In genomic region chr6:124636858-124637460, GRCm38 (mm10) we compare ENCODE assay signal across 13 mouse cellular contexts. TPM values are rescaled to one million over a fixed set of nuclear protein-coding genes. Genes with fewer than 3 reads are reported as not detected.
DNase-seq lines count a peak whose midpoint lies in the region; ATAC-seq and TF ChIP-seq lines count a peak whose summit lies in the region.
"Not testable (repeated sequence)": the region's sequence is repeated elsewhere in the genome, so short reads cannot be mapped to it uniquely, and the experiment has no call there.
"Had no signal": no experiment of that assay in that cellular context is flagged by ENCODE, and none has a peak within 500 bp of the region (broad histone marks: within the 10 kb centered on the region; RNA-seq: fewer than 3 reads in every experiment).

No protein-coding gene starts in this region.

- peak; percentile 13 for TF ChIP-seq RAD21 in MEL (IDR thresholded peaks at IDR 0.05; ENCODE audit: low read depth, low read length)

- H3K9me3 ChIP-seq in MEL (replicated peaks; ENCODE audit: insufficient read depth, low read length); forebrain, embryonic 11.5 days (ENCODE audit: control insufficient read depth, low read length); intestine, embryonic 16.5 days (ENCODE audit: control insufficient read depth, low read length); liver, embryonic 16.5 days (replicated peaks; ENCODE audit: control insufficient read depth, low read length): not testable (repeated sequence)

- H3K4me2 ChIP-seq in forebrain, embryonic 11.5 days (ENCODE audit: low read depth, low read length, severe bottlenecking); intestine, embryonic 16.5 days (ENCODE audit: low read depth, low read length); liver, embryonic 16.5 days (ENCODE audit: low read depth, low read length): not testable (repeated sequence)

- DNase-seq in 3T3-L1 (ENCODE audit: low read depth, low spot score) (peak; percentile 64), MEL (ENCODE audit: low read depth, low spot score) (peak; percentile 91)
- peak; percentile 36 to 74 for DNase-seq in adrenal gland, adult (ENCODE audit: inconsistent age in 2 of 2, low spot score in 1 of 2)
- DNase-seq in forebrain, embryonic 11.5 days (ENCODE audit: low spot score), result peak; percentile 26
- peak; percentile 17 for DNase-seq in kidney, postnatal 10 days

- not testable (repeated sequence) for H3K27me3 ChIP-seq in MEL (ENCODE audit: control insufficient read depth in 1 of 2, insufficient read depth in 2 of 2, low read length in 2 of 2); forebrain, embryonic 11.5 days (ENCODE audit: control insufficient read depth, insufficient read depth, low read length); intestine, embryonic 16.5 days (replicated peaks; ENCODE audit: control insufficient read depth, insufficient read depth, low read length); liver, embryonic 16.5 days (ENCODE audit: control insufficient read depth, insufficient read depth, low read depth, low read length)

- H3K79me2 ChIP-seq in MEL (ENCODE audit: control insufficient read depth, insufficient read depth, low read length, poor library complexity), result not testable (repeated sequence)

- WGBS in forebrain, embryonic 11.5 days, result 48% methylated on average over 6 of the region's 6 CpGs
- WGBS in intestine, embryonic 16.5 days, result 23% methylated on average over 6 of the region's 6 CpGs
- 12% methylated on average over 6 of the region's 6 CpGs for WGBS in liver, embryonic 16.5 days (ENCODE audit: insufficient replicate concordance)

- not testable (repeated sequence) for TF ChIP-seq POLR2A in MEL (IDR thresholded peaks at IDR 0.05; ENCODE audit: control insufficient read depth in 1 of 2, insufficient read depth in 1 of 2, low read depth in 1 of 2, low read length in 2 of 2, poor library complexity in 1 of 2)

- peak; percentile 61 to 79 for TF ChIP-seq EP300 in MEL (IDR thresholded peaks at IDR 0.05; ENCODE audit: low read depth in 1 of 2, low read length in 2 of 2)

- TF ChIP-seq CTCF in MEL (IDR thresholded peaks at IDR 0.05 in 2 of 3, conservative IDR thresholded peaks at IDR 0.05 in 1 of 3; ENCODE audit: control insufficient read depth in 1 of 3, insufficient read depth in 1 of 3, low read depth in 2 of 3, low read length in 3 of 3, poor library complexity in 1 of 3, severe bottlenecking in 1 of 3), result peak in 2 of 3 experiments; percentile 2 to 25; a peak in 1 of 6 replicates

- peaks cover 0 to 14% of the 10 kb centered on the region in 2 experiments; a peak in 2 of 4 replicates for H3K4me1 ChIP-seq in MEL (ENCODE audit: control insufficient read depth in 1 of 2, insufficient read depth in 2 of 2, low read length in 2 of 2)
- H3K4me1 ChIP-seq in forebrain, embryonic 11.5 days (replicated peaks; ENCODE audit: control insufficient read depth, insufficient read depth, low read length); intestine, embryonic 16.5 days (ENCODE audit: control insufficient read depth, insufficient read depth, low read length); liver, embryonic 16.5 days (ENCODE audit: control insufficient read depth, low read depth, low read length): not testable (repeated sequence)

- peak overlapping the region; percentile 45 for H3K27ac ChIP-seq in MEL (ENCODE audit: control insufficient read depth, low read depth, low read length)
- H3K27ac ChIP-seq in forebrain, embryonic 11.5 days (ENCODE audit: low read depth, low read length); intestine, embryonic 16.5 days (ENCODE audit: low read length); liver, embryonic 16.5 days (ENCODE audit: low read length): not testable (repeated sequence)

- H3K36me3 ChIP-seq in MEL (ENCODE audit: control insufficient read depth in 1 of 2, insufficient read depth in 2 of 2, low read length in 2 of 2), result peaks cover 0 to 12% of the 10 kb centered on the region in 2 experiments; a peak in 2 of 4 replicates
- H3K36me3 ChIP-seq in forebrain, embryonic 11.5 days (ENCODE audit: control insufficient read depth, insufficient read depth, low read length); intestine, embryonic 16.5 days (ENCODE audit: control insufficient read depth, insufficient read depth, low read length); liver, embryonic 16.5 days (ENCODE audit: control insufficient read depth, insufficient read depth): not testable (repeated sequence)

- ATAC-seq in forebrain, embryonic 11.5 days (replicated peaks; ENCODE audit: low FRiP score), result not testable (repeated sequence)
- ATAC-seq in intestine, embryonic 16.5 days, result peak; percentile 38; the same call in 1 of the 2 replicates
- ATAC-seq in liver, embryonic 16.5 days (ENCODE audit: low read depth), result peak; percentile 64
- ATAC-seq in megakaryocyte progenitor cell, adult 5-6 weeks (replicated peaks; ENCODE audit: poor library complexity), result peak; percentile 74

- not testable (repeated sequence) for H3K9ac ChIP-seq in MEL (ENCODE audit: control insufficient read depth, low read depth, low read length, poor library complexity, severe bottlenecking); forebrain, embryonic 11.5 days (ENCODE audit: low read length); intestine, embryonic 16.5 days (ENCODE audit: low read depth, low read length); liver, embryonic 16.5 days (ENCODE audit: low read depth, low read length)

- not testable (repeated sequence) for H3K4me3 ChIP-seq in MEL (ENCODE audit: control insufficient read depth in 1 of 2, insufficient read depth in 1 of 2, low read depth in 2 of 2, low read length in 2 of 2); forebrain, embryonic 11.5 days (ENCODE audit: low read depth, low read length); intestine, embryonic 16.5 days (ENCODE audit: low read length); liver, embryonic 16.5 days (ENCODE audit: low read depth, low read length)

TF ChIP-seq in MEL, 35 proteins besides CTCF, POLR2A, EP300 and RAD21:
- TF ChIP-seq MAZ (IDR thresholded peaks at IDR 0.05; ENCODE audit: low read depth, low read length) (peak; percentile 74; the same call in 1 of the 2 replicates), HCFC1 (IDR thresholded peaks at IDR 0.05; ENCODE audit: low read depth, low read length) (0 out of 2 replicates have a peak, but pooled peaks have one; percentile 30), JUND (IDR thresholded peaks at IDR 0.05; ENCODE audit: low read depth, low read length) (peak; percentile 64; the same call in 1 of the 2 replicates), MYC (IDR thresholded peaks at IDR 0.05; ENCODE audit: low read depth, low read length) (peak; percentile 62; the same call in 1 of the 2 replicates), GATA1 (IDR thresholded peaks at IDR 0.05; ENCODE audit: low read depth, low read length) (peak; percentile 69), ETS1 (IDR thresholded peaks at IDR 0.05; ENCODE audit: low read depth, low read length) (peak; percentile 55; the same call in 1 of the 2 replicates), SIN3A (IDR thresholded peaks at IDR 0.05; ENCODE audit: low read length) (peak; percentile 69; the same call in 1 of the 2 replicates), RCOR1 (IDR thresholded peaks at IDR 0.05; ENCODE audit: low read depth, low read length) (peak; percentile 80)

RNA-seq across cellular contexts. Expression of gene C1s2, which starts 1.1 kb away (rescaled TPM):
- 0.12 and 0.16 TPM in 2 replicates for total RNA-seq in MEL (2012; rRNA removed)
- under 1 TPM in 1 of 2 experiments, not detected in 1; 0.25 TPM for polyA plus RNA-seq in MEL (2012; ENCODE audit: insufficient read depth in 1 of 2, insufficient read length in 2 of 2, low read depth in 1 of 2, low replicate concordance in 2 of 2, missing spikeins in 1 of 2)
- not detected in 2 replicates for polyA plus RNA-seq in forebrain, embryonic 11.5 days (2014; fragmentation: Nextera tagmentation; extraction: Ambion mirVana)
- polyA plus RNA-seq in intestine, embryonic 16.5 days (2015; fragmentation: Nextera tagmentation; extraction: Ambion mirVana), result 0.06 TPM in 1 of 2 replicates, not detected in the other
- polyA plus RNA-seq in liver, embryonic 16.5 days (2015; fragmentation: Nextera tagmentation; extraction: Ambion mirVana), result 0.04 TPM in 1 of 2 replicates, not detected in the other
- total RNA-seq in megakaryocyte progenitor cell, adult 5-6 weeks (2015), result not detected in 2 replicates
- total RNA-seq in megakaryocyte progenitor cell, adult 5-6 weeks (2017), result not detected in 2 replicates
- polyA plus RNA-seq: heart, embryonic 13.5 days; intestine, embryonic 14.5 days; limb, embryonic 11.5 days; liver, embryonic 12.5 days; stomach, embryonic 14.5 days had no signal

RNA-seq across cellular contexts. Expression of gene Lpcat3, which starts 25.9 kb away (rescaled TPM):
- total RNA-seq in MEL (2012; rRNA removed), result 135 and 143 TPM in 2 replicates
- 100 to 1,000 TPM in 1 of 2 experiments, not detected in 1; 337 TPM for polyA plus RNA-seq in MEL (2012; ENCODE audit: insufficient read depth in 1 of 2, insufficient read length in 2 of 2, low read depth in 1 of 2, low replicate concordance in 2 of 2, missing spikeins in 1 of 2)
- polyA plus RNA-seq in forebrain, embryonic 11.5 days (2014; fragmentation: Nextera tagmentation; extraction: Ambion mirVana), result 34.3 and 35.5 TPM in 2 replicates
- polyA plus RNA-seq in intestine, embryonic 16.5 days (2015; fragmentation: Nextera tagmentation; extraction: Ambion mirVana), result 195 and 219 TPM in 2 replicates
- polyA plus RNA-seq in liver, embryonic 16.5 days (2015; fragmentation: Nextera tagmentation; extraction: Ambion mirVana), result 80.1 and 88.6 TPM in 2 replicates
- 38.4 and 40.7 TPM in 2 replicates for total RNA-seq in megakaryocyte progenitor cell, adult 5-6 weeks (2015)
- 27.8 and 28.8 TPM in 2 replicates for total RNA-seq in megakaryocyte progenitor cell, adult 5-6 weeks (2017)

Comparison
In these comparisons a context has a peak if more than half of its experiments do, and no peak if none do; other contexts are left out.
1. DNase-seq: peak in every context shown above with its lines; median percentile 91 in MEL; 64 in 3T3-L1; 55 in adrenal gland, adult; 26 in forebrain, embryonic 11.5 days; 17 in kidney, postnatal 10 days.